In genomic region chr1:124332294-124332693, GRCm38 (mm10) we compare ENCODE assay signal across 12 mouse cellular contexts.
DNase-seq lines count a peak whose midpoint lies in the region; ATAC-seq and TF ChIP-seq lines count a peak whose summit lies in the region.
"Had no signal": no experiment of that assay in that cellular context is flagged by ENCODE, and none has a peak within 500 bp of the region (broad histone marks: within the 10 kb centered on the region; RNA-seq: fewer than 3 reads in every experiment).

No protein-coding gene starts in this region.

- H3K4me3 ChIP-seq in midbrain, embryonic 13.5 days (replicated peaks), result no peak overlapping the region
- H3K4me3 ChIP-seq in midbrain, postnatal 0 days (ENCODE audit: low read depth, low read length), result no peak overlapping the region
- no peak overlapping the region for H3K4me3 ChIP-seq in embryonic facial prominence, embryonic 14.5 days (ENCODE audit: low read depth, low read length)
- H3K4me3 ChIP-seq in neural tube, embryonic 13.5 days, result no peak overlapping the region
- H3K4me3 ChIP-seq: liver, embryonic 12.5 days; megakaryocyte, embryonic 14.5 days had no signal

- peak; percentile 87 for ATAC-seq in midbrain, embryonic 13.5 days
- ATAC-seq in midbrain, postnatal 0 days (ENCODE audit: low FRiP score), result no peak
- ATAC-seq in embryonic facial prominence, embryonic 14.5 days (ENCODE audit: low read depth), result no peak
- ATAC-seq in neural tube, embryonic 13.5 days (ENCODE audit: low read depth), result peak; percentile 91
- ATAC-seq: liver, embryonic 12.5 days had no signal

- H3K27me3 ChIP-seq in midbrain, embryonic 13.5 days, result no peaks in the 10 kb centered on the region
- H3K27me3 ChIP-seq in midbrain, postnatal 0 days (ENCODE audit: insufficient read depth, low read length), result no peaks in the 10 kb centered on the region
- H3K27me3 ChIP-seq in embryonic facial prominence, embryonic 14.5 days (replicated peaks; ENCODE audit: control insufficient read depth, insufficient read depth, low read length), result no peaks in the 10 kb centered on the region
- no peaks in the 10 kb centered on the region for H3K27me3 ChIP-seq in neural tube, embryonic 13.5 days
- H3K27me3 ChIP-seq: liver, embryonic 12.5 days; megakaryocyte, embryonic 14.5 days had no signal

- 72% methylated on average over 3 of the region's 3 CpGs for WGBS in midbrain, embryonic 13.5 days
- WGBS in midbrain, postnatal 0 days, result 77% methylated on average over 3 of the region's 3 CpGs
- WGBS in embryonic facial prominence, embryonic 14.5 days, result 72% methylated on average over 3 of the region's 3 CpGs
- WGBS in neural tube, embryonic 13.5 days, result 76% methylated on average over 3 of the region's 3 CpGs

- no peak for TF ChIP-seq CTCF in midbrain, postnatal 0 days (IDR thresholded peaks at IDR 0.05)

- H3K9me3 ChIP-seq in midbrain, embryonic 13.5 days, result no peaks in the 10 kb centered on the region
- H3K9me3 ChIP-seq in midbrain, postnatal 0 days (ENCODE audit: low read length), result no peaks in the 10 kb centered on the region
- H3K9me3 ChIP-seq in embryonic facial prominence, embryonic 14.5 days (ENCODE audit: control insufficient read depth, low read length), result no peaks in the 10 kb centered on the region
- no peaks in the 10 kb centered on the region for H3K9me3 ChIP-seq in neural tube, embryonic 13.5 days
- H3K9me3 ChIP-seq: liver, embryonic 12.5 days had no signal

- no peak overlapping the region for H3K9ac ChIP-seq in midbrain, embryonic 13.5 days (replicated peaks)
- no peak overlapping the region for H3K9ac ChIP-seq in midbrain, postnatal 0 days (replicated peaks; ENCODE audit: low read length, poor library complexity, severe bottlenecking)
- no peak overlapping the region for H3K9ac ChIP-seq in embryonic facial prominence, embryonic 14.5 days (ENCODE audit: low read depth, low read length)
- H3K9ac ChIP-seq in neural tube, embryonic 13.5 days, result no peak overlapping the region
- H3K9ac ChIP-seq: liver, embryonic 12.5 days had no signal

- DNase-seq in frontal cortex, adult 2 months (ENCODE audit: extremely low spot score in 1 of 2, low spot score in 1 of 2), result peak; percentile 9 to 19
- no peak for DNase-seq in frontal cortex, postnatal 10 days (ENCODE audit: low spot score in 2 of 2)
- DNase-seq in midbrain, postnatal 0 days (ENCODE audit: low spot score), result no peak
- DNase-seq in embryonic facial prominence, embryonic 14.5 days (ENCODE audit: low spot score), result peak; percentile 3
- DNase-seq in adipocyte (ENCODE audit: low spot score), result no peak
- DNase-seq: cerebellum, adult 2 months; kidney, adult 9 months; right cerebral cortex, postnatal 25 days had no signal

- no peak overlapping the region for H3K4me2 ChIP-seq in midbrain, embryonic 13.5 days (replicated peaks)
- no peak overlapping the region for H3K4me2 ChIP-seq in midbrain, postnatal 0 days (ENCODE audit: low read depth, low read length, poor library complexity, severe bottlenecking)
- no peak overlapping the region for H3K4me2 ChIP-seq in embryonic facial prominence, embryonic 14.5 days (ENCODE audit: low read depth, low read length)
- no peak overlapping the region for H3K4me2 ChIP-seq in neural tube, embryonic 13.5 days
- H3K4me2 ChIP-seq: liver, embryonic 12.5 days had no signal

- no peak overlapping the region for H3K27ac ChIP-seq in midbrain, embryonic 13.5 days
- no peak overlapping the region for H3K27ac ChIP-seq in midbrain, postnatal 0 days (ENCODE audit: low read depth, low read length)
- H3K27ac ChIP-seq in embryonic facial prominence, embryonic 14.5 days (replicated peaks; ENCODE audit: low read depth, low read length), result no peak overlapping the region
- H3K27ac ChIP-seq in neural tube, embryonic 13.5 days (replicated peaks), result no peak overlapping the region
- H3K27ac ChIP-seq: liver, embryonic 12.5 days had no signal

- no peaks in the 10 kb centered on the region for H3K36me3 ChIP-seq in midbrain, embryonic 13.5 days
- no peaks in the 10 kb centered on the region for H3K36me3 ChIP-seq in midbrain, postnatal 0 days (ENCODE audit: insufficient read depth, low read length)
- no peaks in the 10 kb centered on the region for H3K36me3 ChIP-seq in embryonic facial prominence, embryonic 14.5 days (ENCODE audit: control insufficient read depth, insufficient read depth, low read length)
- no peaks in the 10 kb centered on the region for H3K36me3 ChIP-seq in neural tube, embryonic 13.5 days
- H3K36me3 ChIP-seq: liver, embryonic 12.5 days had no signal

- no peaks in the 10 kb centered on the region for H3K4me1 ChIP-seq in midbrain, embryonic 13.5 days (replicated peaks)
- no peaks in the 10 kb centered on the region for H3K4me1 ChIP-seq in midbrain, postnatal 0 days (ENCODE audit: insufficient read depth, low read length)
- no peaks in the 10 kb centered on the region for H3K4me1 ChIP-seq in embryonic facial prominence, embryonic 14.5 days (ENCODE audit: control insufficient read depth, insufficient read depth, low read length)
- H3K4me1 ChIP-seq in neural tube, embryonic 13.5 days (replicated peaks), result no peaks in the 10 kb centered on the region
- H3K4me1 ChIP-seq: liver, embryonic 12.5 days; megakaryocyte, embryonic 14.5 days had no signal

Comparison
In these comparisons a context has a peak if more than half of its experiments do, and no peak if none do; other contexts are left out.
1. DNase-seq: peak in frontal cortex, adult 2 months (2 of 2) and embryonic facial prominence, embryonic 14.5 days (single experiment); none in frontal cortex, postnatal 10 days (0 of 2), midbrain, postnatal 0 days (single experiment) and adipocyte (single experiment).
2. ATAC-seq: peak in midbrain, embryonic 13.5 days (single experiment) and neural tube, embryonic 13.5 days (single experiment); none in midbrain, postnatal 0 days (single experiment) and embryonic facial prominence, embryonic 14.5 days (single experiment).